Mouse (Mus musculus) left cerebral cortex, adult 11 months (tissue): ENCODE data around the gene Tmx4.

ENCODE experiments used
- DNase-seq: peaks from one replicate; pipeline ENCODE4 v3.0.0; 2022; ENCODE audit warnings: low spot score

Tmx4 gene

GRCm38 (mm10) chr2:134554221-134554727 is 89.7 kb downstream of the Tmx4 start, which contains the start of gene Hao1:
Hao1 (minus strand) TSS chr2:134554368.
- DNase-seq = no peak

DNA sequence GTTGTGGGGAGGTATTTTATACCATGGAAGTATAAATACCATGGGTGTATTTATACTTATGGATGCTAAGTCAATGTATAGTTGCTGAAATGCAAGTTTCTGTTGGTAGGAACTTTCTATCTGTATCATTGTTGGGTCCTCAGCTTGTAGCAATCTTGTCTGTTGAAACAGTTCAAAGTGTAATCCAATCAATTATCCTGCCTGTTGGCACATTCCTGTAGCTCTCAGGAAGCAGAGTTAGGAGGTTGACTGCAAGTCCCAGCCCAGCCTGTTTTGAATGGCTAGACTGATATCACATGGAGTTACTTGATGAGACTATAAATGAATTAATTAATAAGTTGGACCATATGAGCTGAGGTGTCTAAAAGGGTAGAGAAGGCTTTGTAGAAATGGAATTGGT is 91.6 kb downstream of the Tmx4 start:
- no peak for DNase-seq

DNA sequence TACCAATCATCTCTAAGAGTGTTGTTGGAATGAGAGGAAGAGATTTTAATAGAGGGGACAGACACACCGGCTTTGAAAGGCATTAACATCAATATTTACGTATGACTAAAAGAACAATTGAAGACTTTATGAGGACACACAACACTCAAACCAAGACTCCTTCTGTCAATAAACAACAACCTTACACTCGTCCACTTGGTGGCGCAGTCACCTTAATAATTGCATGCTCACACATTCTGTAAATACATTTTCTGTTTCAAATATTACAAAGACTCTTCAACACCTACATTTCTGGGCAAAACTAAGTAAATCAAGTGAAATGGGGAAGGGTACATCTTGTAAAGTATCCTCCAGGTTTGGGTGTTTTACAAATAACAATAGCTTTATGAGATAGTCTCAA is 94.2 kb downstream of the Tmx4 start:
- peak; percentile 51 for DNase-seq

DNA sequence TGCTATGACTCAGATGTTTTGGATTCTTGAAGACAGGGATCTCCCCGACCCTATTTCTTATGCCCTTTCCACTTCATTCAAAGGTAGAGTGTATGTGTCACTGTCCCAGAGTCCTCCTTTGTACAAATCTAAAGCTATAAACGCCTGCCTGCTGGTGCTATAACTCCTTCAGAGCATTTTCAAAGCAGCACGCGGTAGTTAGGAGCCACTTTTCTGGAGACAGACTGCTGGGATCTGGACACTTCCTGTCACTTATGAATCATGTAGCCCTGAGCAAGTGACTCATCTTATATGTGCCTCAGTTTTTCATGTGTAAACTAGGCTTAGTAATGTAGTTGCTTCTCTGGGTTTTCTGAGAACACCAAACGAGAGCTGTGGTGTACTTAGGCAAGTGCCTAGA is 98.8 kb downstream of the Tmx4 start:
- no peak for DNase-seq

GRCm38 (mm10) chr2:134544321-134545065 is 99.5 kb downstream of the Tmx4 start:
- no peak for DNase-seq
